Mouse (Mus musculus) myocyte (in vitro differentiated cells): ENCODE measurements around the gene Iffo1. TPM values are rescaled to one million over a fixed set of nuclear protein-coding genes. Genes with fewer than 3 reads are reported as not detected.

Experiments
- H3K27me3 ChIP-seq: one replicate; pipeline ENCODE4 v1.6.1; 2011; ENCODE audit not compliant: control insufficient read depth, insufficient read depth, insufficient read length
- H3K36me3 ChIP-seq: one replicate; pipeline ENCODE4 v1.6.1; 2011; ENCODE audit not compliant: control insufficient read depth, insufficient read depth
- H3K4me2 ChIP-seq: one replicate; pipeline ENCODE4 v1.6.1; 2011; ENCODE audit warnings: low read depth, control low read depth
- H3K4me3 ChIP-seq: one replicate; pipeline ENCODE4 v1.5.1; 2011; ENCODE audit warnings: mild to moderate bottlenecking, control low read depth, moderate library complexity
- H3K79me2 ChIP-seq: one replicate; pipeline ENCODE4 v1.6.1; 2011; ENCODE audit not compliant: control insufficient read depth, insufficient read depth
- H3ac ChIP-seq: one replicate; pipeline ENCODE4 v1.6.1; 2011; ENCODE audit not compliant: control insufficient read depth, insufficient read length
- CEBPB ChIP-seq: IDR thresholded peaks from 2 replicates; pipeline ENCODE4 v1.6.1; 2011; ENCODE audit warnings: mild to moderate bottlenecking, moderate library complexity; ENCODE audit not compliant: poor library complexity, insufficient read depth, severe bottlenecking
- E2F4 ChIP-seq: IDR thresholded peaks from one replicate; pipeline ENCODE4 v1.6.1; 2011; ENCODE audit warnings: mild to moderate bottlenecking, control low read depth, moderate library complexity; ENCODE audit not compliant: insufficient read depth
- MAX ChIP-seq: IDR thresholded peaks from one replicate; pipeline ENCODE4 v1.6.1; 2011; ENCODE audit warnings: low read depth, mild to moderate bottlenecking, control low read depth
- MYOD1 ChIP-seq, 3 experiments: IDR thresholded peaks; one replicate each; pipeline ENCODE4 v1.6.1; 2011; ENCODE audit warnings: control low read depth in 2 of 3, low read depth in 2 of 3, mild to moderate bottlenecking in 2 of 3, moderate library complexity in 1 of 3; ENCODE audit not compliant: insufficient read length in 2 of 3, control insufficient read depth in 1 of 3
- MYOG ChIP-seq, 3 experiments: IDR thresholded peaks; one replicate each; pipeline ENCODE4 v1.6.1; 2011; ENCODE audit warnings: control low read depth in 2 of 3, low read depth in 2 of 3, mild to moderate bottlenecking in 2 of 3; ENCODE audit not compliant: insufficient read length in 2 of 3, control insufficient read depth in 1 of 3, insufficient read depth in 1 of 3
- POLR2A ChIP-seq: IDR thresholded peaks from one replicate; pipeline ENCODE4 v1.6.1; 2011; ENCODE audit warnings: low read depth, mild to moderate bottlenecking, control low read depth, moderate library complexity; ENCODE audit not compliant: insufficient read length
- POLR2AphosphoS2 ChIP-seq: IDR thresholded peaks from one replicate; pipeline ENCODE4 v1.6.1; 2011; ENCODE audit warnings: low read depth, control low read depth; ENCODE audit not compliant: insufficient read length
- REST ChIP-seq: IDR thresholded peaks from one replicate; pipeline ENCODE4 v1.6.1; 2011; ENCODE audit warnings: mild to moderate bottlenecking, control low read depth, moderate library complexity; ENCODE audit not compliant: insufficient read depth, insufficient read length
- SRF ChIP-seq: IDR thresholded peaks from one replicate; pipeline ENCODE4 v1.6.1; 2011; ENCODE audit warnings: low read depth; ENCODE audit not compliant: control insufficient read depth, insufficient read length
- TCF12 ChIP-seq: IDR thresholded peaks from one replicate; pipeline ENCODE4 v1.6.1; 2011; ENCODE audit warnings: mild to moderate bottlenecking, control low read depth; ENCODE audit not compliant: poor library complexity, insufficient read depth, severe bottlenecking
- TCF3 ChIP-seq: IDR thresholded peaks from one replicate; pipeline ENCODE4 v1.6.1; 2011; ENCODE audit warnings: low read depth, control low read depth; ENCODE audit not compliant: insufficient read length
- USF1 ChIP-seq: IDR thresholded peaks from one replicate; pipeline ENCODE4 v1.6.1; 2011; ENCODE audit warnings: low read depth, mild to moderate bottlenecking, control low read depth, moderate library complexity
- polyA plus RNA-seq: library from polyadenylated mRNA; unstranded; fragments of >200 nt; fragmentation: generic; extraction: Trizol; gene quantifications from one replicate; pipeline ENCODE4 v1.2.1, GENCODE M21; 2012; ENCODE audit warnings: missing spikeins

The Iffo1 gene
- polyA plus RNA-seq, 1 experiment = 244 TPM

- Histone ChIP-seq H3K27me3 (no peaks in the 10 kb centered on the region), H3K36me3 (peaks cover 11% of the 10 kb centered on the region), H3K4me3 (peak overlapping the region; percentile 98), H3ac (peak overlapping the region; percentile 60), H3K79me2 (peaks cover 32% of the 10 kb centered on the region), H3K4me2 (peak overlapping the region; percentile 70)
- TF ChIP-seq POLR2AphosphoS2 = no peak
- no peak for TF ChIP-seq TCF3
- TF ChIP-seq POLR2A = no peak
- TF ChIP-seq E2F4 = no peak
- TF ChIP-seq TCF12 = no peak
- TF ChIP-seq MAX = no peak
- no peak for TF ChIP-seq USF1
- TF ChIP-seq REST = no peak
- TF ChIP-seq MYOG (IDR thresholded peaks at IDR 0.05; ENCODE audit: control insufficient read depth in 1 of 3, insufficient read depth in 1 of 3, insufficient read length in 2 of 3, low read depth in 2 of 3) = no peak
- no peak for TF ChIP-seq MYOD1 (IDR thresholded peaks at IDR 0.05; ENCODE audit: control insufficient read depth in 1 of 3, insufficient read length in 2 of 3, low read depth in 2 of 3)
- TF ChIP-seq SRF = no peak
- TF ChIP-seq CEBPB = no peak
Observed at GRCm38 (mm10) chr6:125146797-125147196, 1.8 kb downstream of the Iffo1 start.

DNA sequence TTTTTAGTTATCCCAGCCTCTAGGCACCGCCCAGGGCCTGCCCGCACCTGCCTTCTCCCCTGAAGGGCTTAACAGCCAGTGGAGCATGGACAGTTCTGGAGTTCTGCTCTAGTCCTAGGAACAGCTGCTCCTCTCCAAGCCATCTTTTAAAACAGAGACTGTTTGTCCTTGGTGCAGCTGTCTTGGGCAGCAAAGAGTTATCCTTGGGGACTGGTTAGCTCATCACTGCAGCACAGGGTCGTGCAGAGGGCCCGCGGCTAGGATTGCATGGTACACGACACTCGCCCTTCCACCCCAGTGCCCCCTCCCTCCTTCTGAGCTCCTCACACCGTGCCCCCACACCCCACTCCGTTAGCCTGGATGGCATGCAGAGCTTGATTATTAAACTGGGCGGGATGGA, 2.3 kb downstream of the Iffo1 start:
- peaks cover 32% of the 10 kb centered on the region for H3K79me2 ChIP-seq
- peak overlapping the region; percentile 70 for H3K4me2 ChIP-seq
- H3ac ChIP-seq = peak overlapping the region; percentile 60
- H3K4me3 ChIP-seq = peak overlapping the region; percentile 98
- peaks cover 9% of the 10 kb centered on the region for H3K36me3 ChIP-seq
- no peaks in the 10 kb centered on the region for H3K27me3 ChIP-seq
- TF ChIP-seq USF1 (no peak), CEBPB (no peak), POLR2AphosphoS2 (peak; percentile 71), TCF3 (peak; percentile 15), MYOG (IDR thresholded peaks at IDR 0.05; ENCODE audit: control insufficient read depth in 1 of 3, insufficient read depth in 1 of 3, insufficient read length in 2 of 3, low read depth in 2 of 3) (peak; percentile 86 to 97 (median 88)), E2F4 (no peak), POLR2A (peak; percentile 54), TCF12 (peak; percentile 88), REST (no peak), MYOD1 (IDR thresholded peaks at IDR 0.05; ENCODE audit: control insufficient read depth in 1 of 3, insufficient read length in 2 of 3, low read depth in 2 of 3) (peak; percentile 79 to 95 (median 86)), MAX (no peak), SRF (no peak)

DNA sequence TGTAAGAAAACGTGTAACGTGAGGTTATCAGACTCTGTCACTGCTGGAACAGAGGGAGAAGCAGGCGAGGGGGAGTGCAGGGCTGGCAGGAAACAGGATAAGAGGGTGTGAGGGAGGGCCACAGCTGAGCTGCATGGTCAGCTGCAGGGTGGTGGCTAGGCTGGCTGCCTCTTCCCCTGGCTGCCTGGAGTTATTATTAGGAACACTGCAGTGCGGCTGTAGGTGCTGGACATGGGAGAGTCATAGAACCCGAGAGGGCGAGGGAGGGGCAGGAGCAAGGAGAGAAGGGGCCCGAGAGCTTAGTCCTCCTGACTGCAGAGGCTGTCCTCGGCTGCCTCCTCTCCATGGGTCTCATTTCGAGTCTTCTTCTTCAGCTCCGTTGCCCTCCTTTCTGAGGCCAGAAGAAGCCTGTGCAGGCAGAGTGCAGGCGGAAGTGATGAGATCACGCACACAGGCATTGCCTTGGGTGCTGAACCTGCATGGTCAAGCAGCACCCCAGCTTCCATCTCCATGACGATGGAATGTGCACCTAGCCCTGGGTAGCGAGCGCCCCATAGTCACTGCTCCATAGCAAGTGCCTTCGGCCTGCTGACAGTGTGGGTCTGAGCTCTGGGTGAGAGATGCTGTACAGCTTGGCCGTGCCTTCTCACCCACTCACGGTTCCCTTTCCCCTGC, 3.3 kb downstream of the Iffo1 start:
- H3K79me2 ChIP-seq = peaks cover 32% of the 10 kb centered on the region

DNA sequence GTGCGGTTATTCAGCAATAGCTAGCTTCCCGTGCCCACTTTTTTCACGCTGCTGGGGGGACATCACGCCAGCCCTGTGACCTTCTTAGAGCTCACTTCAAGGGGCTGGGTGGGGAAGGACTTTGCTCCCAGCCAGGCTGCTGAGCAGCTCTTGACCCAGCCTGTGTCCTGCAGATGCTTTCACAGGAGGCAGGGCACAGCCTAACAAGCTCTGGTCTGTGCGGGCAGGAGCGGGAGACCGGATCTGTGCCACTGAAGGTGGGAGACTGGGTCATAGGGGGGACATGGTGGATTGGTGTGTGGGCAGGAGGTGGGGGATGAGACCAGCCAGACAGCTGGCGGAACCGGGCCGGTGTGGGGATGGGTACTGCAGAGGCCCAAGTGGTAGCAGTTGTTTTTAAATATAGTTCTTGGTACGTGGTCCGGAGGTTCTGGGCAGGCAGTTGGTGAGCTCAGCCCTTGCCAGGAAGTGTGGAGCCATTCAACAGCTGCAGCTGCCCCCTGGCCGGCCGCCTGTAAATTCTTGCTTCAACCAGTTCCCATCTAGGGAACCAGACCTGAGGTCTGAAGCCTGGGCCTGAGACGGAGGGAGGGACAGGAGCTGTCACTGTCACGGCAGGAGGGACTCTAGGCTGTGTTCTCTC, 4.0 kb downstream of the Iffo1 start:
- H3K27me3 ChIP-seq = no peaks in the 10 kb centered on the region
- H3K36me3 ChIP-seq = peaks cover 17% of the 10 kb centered on the region
- H3K79me2 ChIP-seq = peaks cover 32% of the 10 kb centered on the region
- H3ac ChIP-seq = peak overlapping the region; percentile 60
- peak overlapping the region; percentile 98 for H3K4me3 ChIP-seq
- H3K4me2 ChIP-seq = peak overlapping the region; percentile 70
- TF ChIP-seq MYOG (IDR thresholded peaks at IDR 0.05; ENCODE audit: control insufficient read depth in 1 of 3, insufficient read depth in 1 of 3, insufficient read length in 2 of 3, low read depth in 2 of 3) = peak; percentile 87 to 94 (median 93)
- TF ChIP-seq CEBPB = no peak
- TF ChIP-seq POLR2A = peak; percentile 60
- no peak for TF ChIP-seq E2F4
- TF ChIP-seq TCF12 = peak; percentile 95
- no peak for TF ChIP-seq SRF
- TF ChIP-seq MAX = no peak
- TF ChIP-seq TCF3 = peak; percentile 87
- no peak for TF ChIP-seq USF1
- TF ChIP-seq MYOD1 (IDR thresholded peaks at IDR 0.05; ENCODE audit: control insufficient read depth in 1 of 3, insufficient read length in 2 of 3, low read depth in 2 of 3) = peak; percentile 41 to 93 (median 88)
- TF ChIP-seq POLR2AphosphoS2 = peak; percentile 61
- TF ChIP-seq REST = no peak

More for the DNA sequence above, 3.3 kb downstream of the Iffo1 start:
- peak overlapping the region; percentile 98 for H3K4me3 ChIP-seq
- TF ChIP-seq E2F4 (no peak), POLR2A (peak; percentile 67), CEBPB (no peak), MYOG (IDR thresholded peaks at IDR 0.05; ENCODE audit: control insufficient read depth in 1 of 3, insufficient read depth in 1 of 3, insufficient read length in 2 of 3, low read depth in 2 of 3) (peak; percentile 82 to 99 (median 94)), POLR2AphosphoS2 (peak; percentile 89), MYOD1 (IDR thresholded peaks at IDR 0.05; ENCODE audit: control insufficient read depth in 1 of 3, insufficient read length in 2 of 3, low read depth in 2 of 3) (peak; percentile 43 to 98 (median 94)), REST (no peak), MAX (no peak), USF1 (no peak), TCF12 (peak; percentile 86), TCF3 (peak; percentile 92), SRF (no peak)
- H3K27me3 ChIP-seq = no peaks in the 10 kb centered on the region
- peak overlapping the region; percentile 60 for H3ac ChIP-seq
- H3K36me3 ChIP-seq = peaks cover 12% of the 10 kb centered on the region
- H3K4me2 ChIP-seq = peak overlapping the region; percentile 70
